Mouse (Mus musculus): ENCODE measurements around the gene Kndc1. TPM values are rescaled to one million over a fixed set of nuclear protein-coding genes. Genes with fewer than 3 reads are reported as not detected.

Kndc1 gene
- not detected for total RNA-seq (2021)
- long read RNA-seq, experiment 1, result 0 reads
- long read RNA-seq, experiment 2, result 0 reads

GRCm38 (mm10) chr7:139894655-139895557 lies at the start of gene Kndc1:
TSS of gene Kndc1 (plus strand) at chr7:139894696.
- intact Hi-C loops (cut with DNase I), result no loop called here
- DNase-seq, result no peak

GRCm38 (mm10) chr7:139845101-139845500 lies 49.4 kb upstream of the Kndc1 start:
- intact Hi-C loops (cut with DNase I), result no loop called here

GRCm38 (mm10) chr7:139850152-139850551 lies 44.3 kb upstream of the Kndc1 start:
- DNase-seq, result no peak
- intact Hi-C loops (cut with DNase I), result no loop called here

More at GRCm38 (mm10) chr7:139845101-139845500, 49.4 kb upstream of the Kndc1 start:
- DNase-seq, result no peak

- no peak for DNase-seq
- intact Hi-C loops (cut with DNase I), result no loop called here
These were observed 43.8 kb upstream of the Kndc1 start for GRCm38 (mm10) chr7:139850677-139851076.

GRCm38 (mm10) chr7:139851098-139851497 lies 43.4 kb upstream of the Kndc1 start:
- intact Hi-C loops (cut with DNase I), result no loop called here
- no peak for DNase-seq

- DNase-seq, result no peak
- intact Hi-C loops (cut with DNase I), result no loop called here
These were observed 39.2 kb upstream of the Kndc1 start for GRCm38 (mm10) chr7:139855261-139855660.

GRCm38 (mm10) chr7:139861411-139861810 lies 33.1 kb upstream of the Kndc1 start:
- intact Hi-C loops (cut with DNase I), result loop anchor here (2.0 to 10.0 kb wide), 2 partner anchors 159 to 217 kb away; no protein-coding TSS in a partner anchor
- peak; percentile 51 to 63 for DNase-seq

GRCm38 (mm10) chr7:139863076-139863475 lies 31.4 kb upstream of the Kndc1 start:
- intact Hi-C loops (cut with DNase I), result loop anchor here (10.0 kb wide), 1 partner anchor 218 kb away; no protein-coding TSS in a partner anchor
- no peak for DNase-seq

- intact Hi-C loops (cut with DNase I), result loop anchor here (10.0 kb wide), 1 partner anchor 219 kb away; no protein-coding TSS in a partner anchor
These were observed 30.2 kb upstream of the Kndc1 start for GRCm38 (mm10) chr7:139864253-139864652.

GRCm38 (mm10) chr7:139864871-139865270 lies 29.6 kb upstream of the Kndc1 start:
- DNase-seq, result no peak
- intact Hi-C loops (cut with DNase I), result loop anchor here (10.0 kb wide), 1 partner anchor 220 kb away; no protein-coding TSS in a partner anchor

More at GRCm38 (mm10) chr7:139864253-139864652, 30.2 kb upstream of the Kndc1 start:
- DNase-seq, result no peak

GRCm38 (mm10) chr7:139871014-139871413 lies 23.5 kb upstream of the Kndc1 start:
- intact Hi-C loops (cut with DNase I), result no loop called here
- no peak for DNase-seq

- intact Hi-C loops (cut with DNase I), result no loop called here
- no peak for DNase-seq
These were observed 17.2 kb upstream of the Kndc1 start for GRCm38 (mm10) chr7:139877167-139877792.

GRCm38 (mm10) chr7:139878122-139878521 lies 16.4 kb upstream of the Kndc1 start:
- intact Hi-C loops (cut with DNase I), result no loop called here
- no peak for DNase-seq

GRCm38 (mm10) chr7:139878621-139879020 lies 15.9 kb upstream of the Kndc1 start:
- intact Hi-C loops (cut with DNase I), result no loop called here
- DNase-seq, result no peak

GRCm38 (mm10) chr7:139883545-139883944 lies 11.0 kb upstream of the Kndc1 start:
- intact Hi-C loops (cut with DNase I), result no loop called here

GRCm38 (mm10) chr7:139891779-139892178 lies 2.7 kb upstream of the Kndc1 start:
- intact Hi-C loops (cut with DNase I), result no loop called here
- no peak for DNase-seq

More at GRCm38 (mm10) chr7:139883545-139883944, 11.0 kb upstream of the Kndc1 start:
- no peak for DNase-seq

- intact Hi-C loops (cut with DNase I), result no loop called here
These were observed 1.8 kb downstream of the Kndc1 start for GRCm38 (mm10) chr7:139896271-139896670.

GRCm38 (mm10) chr7:139896796-139897195 lies 2.3 kb downstream of the Kndc1 start:
- intact Hi-C loops (cut with DNase I), result no loop called here
- DNase-seq, result no peak

More at GRCm38 (mm10) chr7:139896271-139896670, 1.8 kb downstream of the Kndc1 start:
- DNase-seq, result no peak

GRCm38 (mm10) chr7:139898606-139899005 lies 4.1 kb downstream of the Kndc1 start:
- intact Hi-C loops (cut with DNase I), result no loop called here
- DNase-seq, result no peak

- intact Hi-C loops (cut with DNase I), result no loop called here
- DNase-seq, result no peak
These were observed 5.0 kb downstream of the Kndc1 start for GRCm38 (mm10) chr7:139899505-139899904.

- intact Hi-C loops (cut with DNase I), result no loop called here
- DNase-seq, result no peak
These were observed 6.0 kb downstream of the Kndc1 start for GRCm38 (mm10) chr7:139900456-139900855.

Measured in gastrocnemius, postnatal 36 days (tissue).